Mouse (Mus musculus) brain, embryonic 14.5 days (tissue): Measurements from ENCODE around the gene Sash1.

Experiments used
- CTCF ChIP-seq: fragments of 200-500 bp; IDR thresholded peaks from 2 replicates; pipeline ENCODE4 v1.5.1; 2012; ENCODE audit warnings: inconsistent platforms, mild to moderate bottlenecking, moderate library complexity, borderline replicate concordance; ENCODE audit not compliant: insufficient read depth, insufficient read length; ENCODE audit errors: extremely low read depth
- POLR2A ChIP-seq: fragments of 200-500 bp; IDR thresholded peaks from 2 replicates; pipeline ENCODE4 v1.6.1; 2012; ENCODE audit warnings: mild to moderate bottlenecking, inconsistent platforms, borderline replicate concordance; ENCODE audit not compliant: poor library complexity, insufficient read depth, insufficient read length, severe bottlenecking; ENCODE audit errors: extremely low read depth

- TF ChIP-seq CTCF: no peak
- no peak for TF ChIP-seq POLR2A
Measured at GRCm38 (mm10) chr10:8871935-8872334, 13.9 kb downstream of the Sash1 start.
